Mouse (Mus musculus) liver, embryonic 14.5 days (tissue): Measurements from ENCODE around the gene Sema3c.

Source experiments
- CTCF ChIP-seq: IDR thresholded peaks from 2 replicates; pipeline ENCODE4 v1.5.1; 2016; ENCODE audit warnings: antibody characterized with exemption, low read depth, control low read depth
- EP300 ChIP-seq: IDR thresholded peaks from 2 replicates; pipeline ENCODE4 v1.6.1; 2016; ENCODE audit warnings: antibody characterized with exemption, low read depth

DNA sequence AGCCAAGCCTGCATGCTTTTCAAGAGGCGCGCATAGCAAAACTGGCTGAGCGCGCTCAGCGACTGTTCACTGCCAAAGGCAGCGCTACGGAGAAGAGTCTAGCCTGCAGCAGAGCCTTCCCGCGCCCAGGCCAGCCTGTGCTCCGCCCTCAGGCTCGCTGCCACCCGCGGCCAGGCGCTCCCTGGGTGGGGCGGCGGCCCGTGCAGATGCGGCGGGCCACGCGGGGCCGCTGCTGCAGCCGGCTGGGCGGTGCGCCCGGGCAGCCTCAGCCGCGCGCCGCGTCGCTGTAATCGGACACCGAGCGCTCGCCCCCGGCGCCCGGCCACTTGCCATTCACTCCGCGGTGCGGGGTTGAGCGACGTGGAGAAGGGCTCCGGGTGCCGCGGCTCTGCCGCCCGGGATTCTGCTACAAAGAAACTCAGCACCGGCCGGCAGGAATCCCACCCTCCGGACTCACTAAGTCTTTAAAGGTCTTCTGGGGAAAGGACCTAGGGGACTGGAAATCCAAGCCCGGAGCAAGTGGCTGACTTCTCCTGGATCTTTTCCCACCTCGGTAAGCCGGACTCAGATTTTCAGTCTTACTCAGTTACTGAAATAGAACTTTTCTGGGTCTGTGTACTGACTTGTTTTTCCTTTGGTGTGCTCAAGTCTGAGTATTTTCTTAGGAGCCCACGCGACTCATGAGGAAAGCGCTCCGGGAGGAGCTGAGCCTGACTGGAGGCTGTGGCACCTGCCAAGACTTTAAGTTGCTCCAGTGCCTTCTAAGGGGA is 517 bp downstream of the Sema3c start:
- TF ChIP-seq CTCF = no peak
- TF ChIP-seq EP300 = no peak
